Mouse (Mus musculus): Measurements from ENCODE around the gene Pnlip.

DNA sequence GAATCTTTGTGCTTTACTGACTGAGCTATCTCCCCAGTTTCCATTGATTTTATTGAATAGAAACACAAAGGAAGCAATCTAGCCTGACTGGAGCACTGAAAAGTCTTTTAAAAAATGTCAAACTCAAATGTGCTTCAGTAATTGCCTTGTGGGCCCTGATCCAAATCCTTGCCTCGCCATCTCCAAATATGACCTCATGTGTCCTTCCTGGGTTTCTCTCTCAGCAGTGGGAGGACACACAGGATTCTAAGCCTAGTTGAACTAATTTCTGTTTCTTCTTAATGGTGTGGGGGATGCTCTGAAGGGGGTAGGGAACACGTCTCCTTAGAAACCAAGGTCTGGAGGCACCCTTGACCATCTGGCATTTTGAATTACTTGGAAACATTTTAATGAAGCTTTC, 22.3 kb downstream of the Pnlip start:
- TF ChIP-seq CTCF (IDR thresholded peaks at IDR 0.05) (no peak), EP300 (IDR thresholded peaks at IDR 0.05) (no peak)
